Mouse (Mus musculus): Measurements from ENCODE around the gene Aqr. TPM values are rescaled to one million over a fixed set of nuclear protein-coding genes. Genes with fewer than 3 reads are reported as not detected.
"Not testable (repeated sequence)": the region's sequence is repeated elsewhere in the genome, so short reads cannot be mapped to it uniquely, and the experiment has no call there.

The Aqr gene
- total RNA-seq (2021) = 10 to 100 TPM; 20.8 to 24.0 TPM

DNA sequence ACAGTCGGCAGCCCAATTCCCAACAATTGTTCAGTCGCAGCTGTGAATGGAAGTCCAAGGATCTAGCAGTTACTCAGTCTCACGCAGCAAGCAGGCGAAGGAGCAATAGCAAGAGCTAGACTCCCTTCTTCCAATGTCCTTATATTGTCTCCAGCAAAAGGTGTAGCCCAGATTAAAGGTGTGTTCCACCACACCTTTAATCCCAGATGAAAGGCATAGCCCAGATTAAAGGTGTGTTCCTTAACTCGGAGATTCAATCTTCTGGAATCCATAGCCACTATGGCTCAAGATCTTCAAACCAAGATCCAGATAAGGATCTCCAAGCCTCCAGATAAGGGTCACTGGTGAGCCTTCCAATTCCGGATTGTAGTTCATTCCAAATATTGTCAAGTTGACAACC is at the start of gene Aqr:
TSS of gene Aqr (minus strand) at position 101 of the 400 bp plus-strand sequence.
- DNase-seq; intact Hi-C loops (cut with DNase I): not testable (repeated sequence)

DNA sequence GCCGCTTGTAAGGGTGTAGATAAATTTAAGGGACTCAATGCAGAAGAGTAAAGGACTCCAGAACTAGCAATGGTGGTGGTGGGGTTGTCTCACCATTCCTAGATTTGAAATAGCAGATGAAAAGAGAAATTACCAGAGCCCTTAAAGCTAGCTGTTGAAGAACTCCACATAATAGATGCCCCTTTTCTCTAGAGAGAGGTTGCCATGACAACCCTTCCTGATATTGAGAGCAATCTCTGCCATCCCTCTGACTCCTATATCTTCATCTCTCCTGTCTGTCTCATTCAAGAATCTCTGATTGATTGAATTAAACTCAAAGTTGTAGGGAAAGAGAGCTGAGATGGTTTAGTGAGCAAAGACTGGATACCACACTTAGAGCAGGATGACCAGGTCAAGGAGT is 49.7 kb upstream of the Aqr start:
- DNase-seq = no peak
- intact Hi-C loops (cut with DNase I) = no loop called here

DNA sequence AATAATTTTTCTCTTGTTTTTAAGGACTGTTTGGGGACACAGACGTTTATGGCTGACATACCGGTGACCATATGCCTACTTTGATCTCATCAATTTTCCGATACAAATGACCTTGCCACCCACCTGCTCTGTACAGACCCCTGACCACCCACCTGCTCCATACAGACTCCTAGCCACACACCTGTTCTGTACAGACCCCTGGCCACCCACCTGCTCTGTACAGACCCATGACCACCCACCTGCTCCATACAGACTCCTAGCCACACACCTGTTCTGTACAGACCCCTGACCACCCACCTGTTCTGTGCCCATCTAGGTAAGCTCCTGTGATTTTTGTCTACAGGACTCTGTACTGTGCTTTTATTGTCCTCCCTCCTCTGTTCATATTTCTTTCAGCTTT is 48.8 kb upstream of the Aqr start:
- DNase-seq = no peak
- intact Hi-C loops (cut with DNase I) = no loop called here

DNA sequence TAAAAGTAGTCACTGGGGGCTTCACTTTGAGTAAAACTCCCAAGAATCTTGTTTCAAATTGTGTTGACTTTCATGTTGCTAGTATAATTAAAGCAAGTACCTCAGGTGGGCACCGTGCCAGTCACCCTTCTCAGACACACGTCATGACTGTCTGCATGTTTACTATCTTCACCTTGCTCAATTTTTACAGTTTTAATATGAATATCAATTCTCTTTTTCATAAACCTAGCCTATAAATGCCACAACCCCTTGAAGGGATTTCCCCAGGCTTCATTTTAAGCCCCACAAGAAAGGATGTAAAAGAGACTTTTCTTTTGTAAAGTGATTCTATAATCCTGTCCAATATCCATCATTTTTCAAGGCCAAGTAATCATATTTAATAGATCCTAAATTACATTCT is 44.4 kb upstream of the Aqr start:
- DNase-seq = no peak
- intact Hi-C loops (cut with DNase I) = no loop called here

DNA sequence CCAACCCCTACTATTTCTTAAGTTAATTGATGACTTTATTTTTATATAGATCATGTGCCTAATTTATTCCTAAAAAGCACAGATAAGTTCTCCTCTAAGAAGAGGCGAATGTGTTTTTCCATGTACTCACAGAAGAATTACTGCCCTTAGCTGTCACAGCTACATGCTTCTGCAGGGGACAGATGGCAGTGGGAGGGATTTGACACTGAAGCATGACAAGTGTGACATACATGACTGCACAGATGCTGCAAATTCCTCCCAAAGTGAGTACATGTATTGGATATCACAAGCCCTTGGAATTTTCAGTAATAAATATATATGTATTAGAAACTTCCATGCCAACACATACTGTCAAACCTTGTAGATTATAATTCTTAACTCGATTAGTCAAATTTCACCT is 41.8 kb upstream of the Aqr start:
- intact Hi-C loops (cut with DNase I) = no loop called here
- DNase-seq = no peak

DNA sequence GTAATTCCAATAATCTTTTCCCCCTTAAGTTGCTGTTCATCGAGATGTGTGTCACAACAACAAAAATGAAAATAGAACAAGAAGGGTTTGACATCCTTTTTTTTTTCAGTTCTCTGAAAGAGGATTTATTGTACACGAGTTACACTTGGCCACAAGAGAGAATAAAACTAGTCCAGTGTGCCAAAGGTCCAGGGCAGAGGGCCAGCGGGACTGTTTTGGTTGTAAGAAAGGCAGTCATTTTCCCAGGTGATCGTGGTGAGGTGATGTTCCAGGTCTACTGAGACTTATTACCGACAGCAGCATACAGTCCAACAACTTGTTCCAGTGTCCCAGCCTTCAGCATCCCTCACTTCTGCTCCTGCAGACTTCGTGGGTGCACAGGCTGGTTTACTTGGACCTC is 18.2 kb upstream of the Aqr start:
- intact Hi-C loops (cut with DNase I) = no loop called here
- no peak for DNase-seq

DNA sequence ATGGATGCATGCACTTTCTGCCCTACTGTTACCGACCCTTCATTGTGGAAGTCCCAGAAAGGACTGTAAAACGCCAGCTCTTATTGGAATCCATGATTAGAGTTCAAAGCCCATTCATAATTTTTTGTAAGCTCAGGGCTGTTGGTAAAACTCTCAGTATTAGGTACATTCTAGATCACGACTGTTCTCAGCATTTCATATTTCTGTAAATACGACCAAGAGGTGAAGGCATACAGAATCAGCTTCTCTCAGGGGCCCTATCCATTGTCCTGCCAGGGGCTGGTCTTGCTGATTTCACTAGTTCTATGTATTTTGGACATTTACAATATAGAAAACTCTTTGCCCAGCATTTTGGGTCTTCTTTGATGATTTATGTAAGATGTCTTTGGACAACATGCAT is 14.8 kb upstream of the Aqr start:
- DNase-seq = no peak
- intact Hi-C loops (cut with DNase I) = loop anchor here (1.0 kb wide), 1 partner anchor 26 kb away; no protein-coding TSS in a partner anchor

DNA sequence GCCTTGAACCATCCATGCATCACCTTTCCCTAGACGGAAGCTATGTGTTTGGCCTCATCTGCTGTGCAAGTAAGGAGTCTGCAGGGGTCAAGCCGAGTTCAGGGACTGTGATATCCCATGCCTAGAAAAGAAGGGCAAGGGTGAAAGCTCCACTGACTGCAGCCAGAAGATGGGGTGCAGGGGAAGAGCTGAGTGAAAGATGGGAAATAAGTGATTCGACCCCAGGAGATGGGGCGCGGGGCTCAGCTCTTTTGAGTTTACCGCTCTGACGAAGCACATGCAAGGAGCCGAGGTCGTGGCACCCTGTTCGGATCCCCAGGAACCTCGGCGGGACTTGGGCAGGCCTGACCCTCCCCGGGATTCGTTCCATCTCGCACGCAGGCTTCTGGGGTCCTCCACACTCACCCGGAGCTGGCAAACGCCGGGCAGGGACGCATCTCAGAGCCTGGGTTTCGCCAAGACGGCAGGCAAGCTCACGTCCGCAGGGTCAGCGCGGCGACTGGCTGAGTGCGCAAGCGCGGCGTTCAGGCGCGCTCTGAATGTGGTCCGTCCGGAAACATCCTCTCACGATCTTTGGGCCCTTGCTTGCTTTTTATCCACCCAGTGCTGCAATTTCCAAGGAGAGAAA is 14.2 kb upstream of the Aqr start, which contains the start of gene Zfp770:
TSS of gene Zfp770 (minus strand) at position 538 of the 628 bp plus-strand sequence.
- intact Hi-C loops (cut with DNase I) = loop anchor here (1.0 kb wide), 1 partner anchor 26 kb away; no protein-coding TSS in a partner anchor
- peak; percentile 85 to 90 for DNase-seq

DNA sequence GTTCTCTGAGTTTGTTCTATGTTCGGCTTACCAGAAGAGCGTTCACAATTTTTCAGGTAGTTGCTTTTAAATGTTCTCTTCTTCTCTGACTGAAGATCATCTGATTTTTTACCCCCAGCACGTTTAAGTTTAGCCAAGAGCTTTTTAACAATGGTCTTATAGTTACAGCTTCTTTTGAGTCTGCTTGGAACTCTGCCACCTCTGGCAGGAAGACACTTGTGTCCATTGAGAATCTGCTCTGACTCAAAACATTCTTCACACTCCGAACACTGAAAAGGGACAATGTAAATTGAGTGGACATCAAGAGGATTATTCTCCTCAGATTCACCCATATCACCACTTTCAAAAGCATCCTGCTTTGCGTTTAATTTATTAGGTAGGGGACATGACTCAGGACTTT is 9.6 kb upstream of the Aqr start:
- no peak for DNase-seq
- intact Hi-C loops (cut with DNase I) = no loop called here

DNA sequence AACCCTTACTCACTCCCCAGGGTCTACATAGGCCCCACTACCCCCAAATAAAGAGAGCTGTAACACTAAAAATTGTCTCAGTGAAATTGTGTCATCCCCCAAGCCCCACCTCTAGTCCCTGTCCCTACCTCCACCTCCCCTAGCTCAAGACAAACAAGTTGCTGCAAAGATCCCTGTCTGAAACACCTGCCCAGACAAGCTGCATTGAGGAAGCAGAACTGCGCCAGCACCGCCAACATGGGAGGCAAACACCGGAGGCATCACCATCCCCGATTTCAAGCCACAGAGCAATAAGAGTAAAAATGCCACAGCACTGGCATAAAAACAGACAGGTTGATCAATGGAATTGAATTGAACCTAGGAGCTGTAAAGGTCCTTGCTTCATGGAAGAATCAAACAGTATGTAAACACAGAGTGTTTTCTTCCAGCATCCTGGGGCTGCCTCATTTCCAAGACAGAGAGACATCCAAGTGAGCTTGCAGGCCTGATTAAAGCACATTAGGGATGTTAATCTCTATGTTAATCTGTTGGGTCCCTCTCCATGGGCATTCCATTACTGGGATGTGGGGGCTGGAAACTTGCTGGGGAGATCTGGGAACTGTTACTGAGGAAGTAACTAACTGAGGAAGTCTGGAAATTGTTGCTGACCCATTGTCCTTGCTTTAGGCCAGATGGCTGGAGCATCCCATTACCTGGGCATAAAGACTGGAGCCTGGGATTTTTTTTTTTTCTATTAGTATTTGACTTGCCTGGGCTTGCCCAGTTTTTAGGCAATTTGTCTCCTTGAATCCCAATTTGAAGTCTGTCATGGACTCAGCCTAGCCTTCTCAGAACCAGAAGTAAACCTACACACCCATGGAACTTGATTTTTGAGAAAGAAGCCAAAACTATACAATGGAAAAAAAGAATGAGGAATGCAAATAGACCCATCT is 8.8 kb downstream of the Aqr start:
- intact Hi-C loops (cut with DNase I) = loop anchor here (10.0 kb wide), 1 partner anchor 313 kb away; no protein-coding TSS in a partner anchor
- no peak for DNase-seq

DNA sequence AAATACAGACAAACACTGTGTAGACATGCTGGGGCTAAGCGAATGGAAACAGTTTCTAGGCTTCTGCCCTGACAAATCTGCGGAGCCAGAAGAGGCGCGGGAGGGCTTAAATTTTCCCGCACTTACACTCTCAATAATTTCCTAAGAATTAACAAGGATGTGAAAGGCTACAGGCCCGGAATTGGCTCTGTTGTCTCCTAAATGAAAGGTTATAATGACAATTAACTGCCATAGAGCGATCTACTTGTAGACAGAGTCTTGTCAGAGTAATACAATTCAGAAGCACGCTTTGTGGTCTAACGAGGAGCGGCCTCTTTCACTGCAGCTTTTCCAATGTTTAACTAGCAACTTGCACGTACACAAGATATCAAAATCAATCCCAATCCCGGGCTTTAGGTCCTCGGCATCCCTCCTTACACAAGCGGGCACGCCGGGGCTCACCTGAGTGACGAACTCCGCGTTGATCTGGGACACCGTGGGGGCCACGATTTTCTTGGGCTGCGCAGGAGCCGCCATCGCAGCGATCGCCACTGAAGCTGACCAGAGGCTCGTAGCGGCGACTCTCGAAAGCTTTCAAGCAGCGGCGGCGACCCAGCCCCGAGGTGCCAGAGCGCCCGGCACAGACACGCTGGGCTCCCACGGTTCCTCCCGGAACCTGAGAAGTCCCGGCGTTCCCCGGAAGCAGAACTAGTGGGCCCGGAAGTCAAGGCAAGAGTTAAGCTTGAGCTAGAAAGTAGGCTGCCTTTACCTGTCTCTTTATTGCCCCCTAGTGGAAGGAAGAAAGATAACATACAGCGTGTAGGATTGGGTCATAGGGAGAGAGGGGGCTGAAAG is 12.0 kb downstream of the Aqr start:
- intact Hi-C loops (cut with DNase I) = loop anchor here (1.0 to 10.0 kb wide), 2 partner anchors 26 to 310 kb away; partner anchors contain the start of gene Zfp770
- peak; percentile 82 to 87 for DNase-seq

DNA sequence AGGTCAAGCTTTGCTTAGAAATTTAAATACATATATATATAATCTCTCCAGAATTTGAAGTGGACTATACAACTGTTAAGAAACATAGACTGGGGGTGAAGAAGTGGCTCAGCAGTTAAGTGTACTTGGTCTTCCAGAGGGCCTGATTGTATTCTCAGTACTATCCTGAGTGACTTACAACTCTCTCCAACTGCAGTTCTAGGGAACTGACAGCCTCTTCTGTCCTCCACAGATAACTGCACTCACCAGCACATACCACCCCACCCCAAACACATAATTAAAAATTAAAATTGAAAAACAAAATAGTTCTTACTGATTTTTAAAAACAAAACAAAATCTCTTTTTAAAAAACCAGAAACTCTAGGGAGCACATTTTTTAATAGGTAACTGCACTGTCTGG is 13.6 kb downstream of the Aqr start:
- DNase-seq = no peak
- intact Hi-C loops (cut with DNase I) = loop anchor here (10.0 kb wide), 1 partner anchor 308 kb away; no protein-coding TSS in a partner anchor

DNA sequence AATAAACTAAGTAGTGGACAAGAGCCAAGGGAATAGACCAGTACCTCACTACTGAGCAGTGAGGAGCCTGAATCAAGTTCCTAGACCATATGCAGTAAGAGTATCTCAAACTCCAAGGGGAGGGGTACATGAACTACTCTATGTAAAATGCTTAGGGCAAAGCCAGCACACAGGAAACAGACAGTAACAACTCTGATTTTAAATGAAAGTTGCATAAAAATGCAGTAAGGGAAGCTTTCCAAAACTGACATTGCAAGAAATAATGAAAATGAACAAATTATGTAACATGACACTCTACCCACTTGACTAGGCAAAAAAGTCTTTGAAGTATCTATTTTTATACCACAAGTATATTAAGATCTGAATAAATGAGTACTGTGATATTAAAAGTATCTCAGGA is 19.0 kb downstream of the Aqr start:
- intact Hi-C loops (cut with DNase I) = no loop called here
- no peak for DNase-seq

DNA sequence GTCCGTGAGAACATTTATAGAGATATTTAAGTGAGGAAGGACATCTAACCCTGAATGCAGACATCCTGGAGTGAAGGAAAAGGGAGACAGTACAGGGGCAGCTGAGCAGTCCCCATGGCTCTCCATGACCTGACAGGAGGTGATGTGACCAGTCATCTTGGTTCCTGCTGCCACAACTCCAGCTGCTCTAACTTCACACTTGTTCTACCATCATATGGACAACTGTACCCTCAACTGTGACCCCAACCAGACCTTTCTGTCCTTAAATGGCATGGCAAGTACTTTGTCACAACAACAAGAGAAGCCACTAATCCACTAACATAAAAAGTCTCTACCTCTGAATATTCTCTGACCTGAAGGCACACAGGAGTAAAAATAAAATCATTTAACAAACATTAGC is 24.8 kb downstream of the Aqr start:
- DNase-seq = no peak
- intact Hi-C loops (cut with DNase I) = no loop called here

DNA sequence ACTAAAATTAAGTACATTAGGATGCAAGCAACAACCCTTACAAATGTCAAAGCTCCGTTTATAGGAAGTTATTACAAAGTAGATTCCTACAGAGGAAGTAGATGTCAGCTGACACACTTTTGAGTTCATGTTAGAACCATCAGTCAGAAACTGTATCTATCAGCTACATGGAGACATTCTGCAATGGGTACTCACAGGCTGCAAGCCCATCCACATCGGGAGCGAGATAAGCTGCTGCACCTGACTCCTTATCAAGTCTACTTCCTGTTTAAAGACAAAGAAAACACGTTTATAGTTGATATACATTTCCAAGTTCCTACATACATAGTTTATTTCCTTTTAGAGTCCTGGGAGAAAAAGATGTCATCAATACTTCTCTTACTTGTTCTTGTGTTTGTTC is 29.5 kb downstream of the Aqr start:
- DNase-seq = no peak
- intact Hi-C loops (cut with DNase I) = no loop called here

DNA sequence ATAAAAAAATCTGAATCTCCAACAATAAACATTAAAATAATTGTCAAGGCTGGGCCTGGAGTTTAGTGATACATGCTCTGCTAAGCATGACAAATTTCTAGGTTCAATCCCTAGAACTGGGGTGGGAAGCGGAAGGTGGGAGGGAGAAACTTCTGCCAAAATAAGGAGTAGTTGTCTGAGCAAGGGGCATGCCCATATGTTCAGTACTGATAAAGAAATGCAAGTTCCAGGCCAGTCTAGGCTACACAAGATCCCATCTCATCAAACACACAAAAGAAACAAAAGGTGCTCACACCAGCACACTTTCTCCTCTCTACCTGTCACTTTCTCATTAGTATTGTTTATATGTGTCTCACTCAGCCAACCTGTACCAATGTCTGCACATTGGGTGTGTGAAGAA is 30.2 kb downstream of the Aqr start:
- DNase-seq = no peak
- intact Hi-C loops (cut with DNase I) = no loop called here

DNA sequence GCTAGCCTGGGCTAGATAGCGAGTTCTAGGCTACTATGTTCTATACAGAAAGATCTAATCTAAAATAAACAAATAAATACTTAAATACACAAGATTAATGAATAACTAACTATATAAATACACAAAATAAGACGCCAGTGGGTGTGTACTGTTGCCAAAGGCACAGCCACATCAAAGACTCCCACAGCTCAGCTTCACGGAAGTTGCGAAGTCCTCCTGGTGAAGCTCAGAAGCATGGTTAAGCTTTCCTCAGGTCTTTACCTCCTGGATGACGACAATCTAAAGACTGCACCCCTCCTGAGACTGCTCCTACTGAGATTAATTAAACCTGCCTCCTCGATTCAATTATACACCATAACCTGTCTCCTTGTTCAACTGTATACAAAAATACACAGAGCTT is 33.6 kb downstream of the Aqr start:
- DNase-seq = no peak
- intact Hi-C loops (cut with DNase I) = no loop called here

DNA sequence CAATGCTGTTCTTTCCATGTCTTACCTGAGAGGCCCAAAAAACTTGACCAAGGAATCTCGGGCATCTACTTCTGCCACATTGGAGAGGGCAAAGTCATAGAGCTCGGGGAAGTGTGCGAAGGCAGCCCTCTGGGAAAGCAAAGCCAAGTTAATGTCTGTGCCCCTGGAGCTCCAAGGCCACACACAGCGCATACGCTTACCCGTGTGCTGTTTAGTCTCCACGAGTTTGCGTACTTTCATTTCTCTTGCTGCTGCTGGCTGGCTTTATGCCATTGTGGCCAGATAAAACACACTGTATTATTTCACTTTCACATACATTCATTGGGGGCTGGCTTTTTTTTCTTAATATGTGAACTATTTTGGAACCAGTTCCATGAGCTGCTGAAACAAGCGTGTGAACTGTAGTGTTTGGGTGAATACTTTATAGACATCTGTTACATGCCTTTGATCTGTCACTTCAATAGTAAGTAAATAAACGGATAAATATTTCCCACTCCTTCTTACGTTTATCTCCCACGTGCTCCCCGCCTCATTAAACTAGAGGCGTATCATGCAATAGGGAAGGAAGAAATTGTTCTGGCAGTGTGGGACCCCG is 39.9 kb downstream of the Aqr start:
- DNase-seq = no peak
- intact Hi-C loops (cut with DNase I) = loop anchor here (5.0 kb wide), 1 partner anchor 180 kb away; no protein-coding TSS in a partner anchor

DNA sequence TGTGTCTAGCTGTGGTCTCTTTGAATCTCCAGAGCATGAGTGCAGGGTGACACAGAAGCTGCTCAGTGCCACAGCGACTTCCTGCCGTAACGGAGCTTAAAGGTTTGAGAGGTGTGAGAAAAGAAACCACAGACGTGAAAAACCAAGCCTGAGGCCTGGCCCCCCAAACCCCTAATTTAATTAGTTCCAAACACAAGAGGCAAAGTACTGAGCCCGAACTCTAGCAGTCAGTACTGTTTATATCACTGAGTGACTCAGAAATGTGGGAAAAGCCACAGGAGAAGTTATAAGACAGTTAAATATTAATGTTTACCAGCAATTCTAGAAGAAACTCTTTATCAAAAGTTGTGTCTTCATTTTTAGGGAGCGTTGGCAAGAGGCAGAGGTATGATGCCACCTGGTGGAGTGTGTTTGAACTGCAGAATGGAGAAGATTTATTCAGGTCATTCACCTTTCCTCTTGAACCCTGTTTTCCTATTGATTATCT is 41.5 kb downstream of the Aqr start:
- intact Hi-C loops (cut with DNase I) = loop anchor here (2.0 to 5.0 kb wide), 2 partner anchors 178 to 279 kb away; no protein-coding TSS in a partner anchor

DNA sequence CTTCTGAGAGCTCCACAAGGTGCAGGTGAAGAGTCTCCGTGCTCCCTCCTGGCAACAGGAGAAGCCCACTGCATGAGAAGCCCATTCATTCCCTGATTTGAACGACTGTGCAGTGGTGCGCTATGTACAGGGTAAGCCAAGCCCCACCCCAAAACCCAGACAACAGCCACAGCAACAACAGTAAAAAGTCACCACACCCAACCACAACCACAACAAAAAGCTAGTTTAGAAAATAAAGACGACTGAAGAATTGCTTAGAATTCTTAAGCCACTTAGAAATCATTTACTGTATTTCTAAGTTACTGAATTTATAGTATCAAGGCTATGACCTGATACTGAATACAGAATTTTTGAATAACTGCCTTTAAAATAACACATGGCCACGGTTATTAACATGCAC is 41.9 kb downstream of the Aqr start:
- DNase-seq = no peak
- intact Hi-C loops (cut with DNase I) = loop anchor here (2.0 to 5.0 kb wide), 2 partner anchors 178 to 278 kb away; no protein-coding TSS in a partner anchor

More for the DNA sequence above, 41.5 kb downstream of the Aqr start:
- peak; percentile 56 to 72 for DNase-seq
